Mouse (Mus musculus): ENCODE measurements around the gene Tmem63c. TPM values are rescaled to one million over a fixed set of nuclear protein-coding genes. Genes with fewer than 3 reads are reported as not detected.

Tmem63c gene
- polyA plus RNA-seq (2012; ENCODE audit: low replicate concordance) = 0.10 TPM in 1 of 2 replicates, not detected in the other

DNA sequence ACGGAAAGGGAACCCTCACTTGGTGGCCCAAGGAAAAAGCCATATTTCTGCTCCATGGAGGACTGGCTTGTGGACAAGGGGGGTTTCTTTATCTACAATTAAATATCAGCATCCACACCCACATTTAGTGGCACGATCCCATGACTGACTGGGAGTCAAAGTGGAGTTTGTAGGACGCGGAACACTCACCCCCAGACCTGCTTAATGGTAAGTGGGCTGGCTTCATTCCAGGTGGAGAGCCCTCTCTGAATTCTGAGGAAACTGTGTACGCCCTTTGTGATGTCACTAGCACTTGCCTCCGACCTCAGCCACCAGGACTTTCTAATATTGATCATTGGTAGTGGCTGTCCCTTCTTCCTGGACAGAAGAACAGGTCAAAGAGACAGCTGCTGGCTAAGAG lies at the start of gene Tmem63c:
Gene Tmem63c, plus strand, starts transcription at position 301 of the 400 bp plus-strand sequence.

DNA sequence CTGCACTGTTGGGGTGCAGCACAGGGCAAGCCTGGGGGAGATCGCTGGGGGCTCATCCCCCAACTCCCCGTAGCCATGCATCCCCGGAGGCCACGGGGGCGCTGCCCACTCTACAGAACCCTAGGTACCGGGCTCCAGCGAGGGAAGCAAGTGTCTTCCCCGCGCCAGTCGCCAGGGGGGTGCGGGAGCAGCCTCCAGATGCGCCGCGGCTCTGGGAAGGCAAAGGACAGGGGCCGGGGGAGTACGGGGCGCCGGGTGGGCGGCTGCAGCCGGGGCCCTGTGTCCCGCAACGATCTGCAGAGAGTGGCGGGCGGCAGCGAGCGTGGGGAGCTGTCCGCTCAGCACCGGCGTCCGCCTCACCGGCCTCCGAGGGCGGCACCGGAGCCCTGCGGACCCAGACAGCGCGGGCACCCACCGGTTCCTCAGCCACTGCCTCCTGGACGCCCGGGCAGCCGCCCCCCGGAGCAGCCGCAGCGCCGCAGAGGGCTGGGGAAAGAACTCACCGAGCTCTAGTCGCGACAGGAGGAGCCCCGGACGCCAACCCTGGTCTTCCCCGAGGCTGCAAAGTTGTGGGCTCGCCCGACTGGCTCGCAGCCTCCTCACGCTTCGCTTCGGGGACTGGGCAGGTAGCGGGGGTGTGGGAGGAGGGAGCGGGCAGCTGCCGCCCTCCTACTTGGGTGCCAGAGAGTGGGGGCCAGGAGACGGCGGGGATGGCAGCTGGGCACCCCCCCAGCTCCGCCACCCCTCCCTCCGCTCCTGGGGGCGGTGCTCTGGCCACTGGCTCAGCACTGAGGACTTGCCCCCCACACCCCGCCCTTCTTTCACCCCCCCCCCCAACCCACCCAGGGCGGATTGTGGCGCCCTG lies 31.0 kb upstream of the Tmem63c start, which contains the start of gene Zdhhc22:
Gene Zdhhc22, minus strand, starts transcription at position 541 of the 865 bp plus-strand sequence.

DNA sequence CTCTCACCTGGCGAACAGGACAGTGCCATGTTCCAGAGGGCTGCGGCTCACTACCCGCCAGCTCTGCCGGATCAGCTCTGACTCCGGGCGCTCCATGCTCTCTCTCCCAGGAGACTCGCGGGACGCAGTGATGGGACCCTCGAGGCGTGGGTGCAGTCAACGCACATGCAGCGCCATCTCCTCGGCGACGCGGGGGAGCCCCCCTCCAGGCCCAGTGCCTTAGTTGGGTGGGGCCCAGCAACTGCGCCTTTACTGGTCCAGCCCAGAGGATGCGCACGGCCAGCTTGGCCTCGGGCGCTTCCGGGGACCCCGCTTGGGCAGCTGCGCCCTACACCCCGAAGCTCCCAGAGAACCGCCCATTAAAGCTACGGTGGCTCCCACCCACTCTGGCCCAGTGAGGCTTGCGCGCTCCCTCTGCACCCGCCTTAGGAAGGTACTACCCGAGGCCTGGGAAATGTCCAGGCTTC lies 81.1 kb downstream of the Tmem63c start, which contains the start of gene Ngb:
Gene Ngb, minus strand, starts transcription at position 375 of the 467 bp plus-strand sequence.

Other genes with a start within 250 kb of the Tmem63c start
- 18.9 and 29.8 TPM in 2 replicates for gene Irf2bpl, start 136.5 kb upstream of the Tmem63c start, polyA plus RNA-seq (2012; ENCODE audit: low replicate concordance)
- 19.1 and 34.1 TPM in 2 replicates for gene Cipc, start 74.3 kb upstream of the Tmem63c start, polyA plus RNA-seq (2012; ENCODE audit: low replicate concordance)
- not detected in 2 replicates for gene Zdhhc22, start 30.9 kb upstream of the Tmem63c start, polyA plus RNA-seq (2012; ENCODE audit: low replicate concordance)
- gene Ngb, start 81.2 kb downstream of the Tmem63c start, polyA plus RNA-seq (2012; ENCODE audit: low replicate concordance) = 0.15 TPM in 1 of 2 replicates, not detected in the other
- gene Gstz1, start 125.8 kb downstream of the Tmem63c start, polyA plus RNA-seq (2012; ENCODE audit: low replicate concordance) = 3.1 and 5.9 TPM in 2 replicates
- 3.3 and 6.6 TPM in 2 replicates for gene Pomt2, start 126.6 kb downstream of the Tmem63c start, polyA plus RNA-seq (2012; ENCODE audit: low replicate concordance)
- not detected in 2 replicates for gene Samd15, start 178.4 kb downstream of the Tmem63c start, polyA plus RNA-seq (2012; ENCODE audit: low replicate concordance)
- 1.0 and 1.5 TPM in 2 replicates for gene Tmed8, start 179.1 kb downstream of the Tmem63c start, polyA plus RNA-seq (2012; ENCODE audit: low replicate concordance)
- gene Noxred1, start 217.4 kb downstream of the Tmem63c start, polyA plus RNA-seq (2012; ENCODE audit: low replicate concordance) = not detected in 2 replicates
- 0.61 and 0.76 TPM in 2 replicates for gene Vipas39, start 244.9 kb downstream of the Tmem63c start, polyA plus RNA-seq (2012; ENCODE audit: low replicate concordance)
- 65.5 and 69.7 TPM in 2 replicates for gene Ahsa1, start 245.1 kb downstream of the Tmem63c start, polyA plus RNA-seq (2012; ENCODE audit: low replicate concordance)

Measured in leukemia stem cell, adult 10-12 weeks (primary cell).